ENCODE assay signal across 13 mouse cellular contexts in the genomic region with DNA sequence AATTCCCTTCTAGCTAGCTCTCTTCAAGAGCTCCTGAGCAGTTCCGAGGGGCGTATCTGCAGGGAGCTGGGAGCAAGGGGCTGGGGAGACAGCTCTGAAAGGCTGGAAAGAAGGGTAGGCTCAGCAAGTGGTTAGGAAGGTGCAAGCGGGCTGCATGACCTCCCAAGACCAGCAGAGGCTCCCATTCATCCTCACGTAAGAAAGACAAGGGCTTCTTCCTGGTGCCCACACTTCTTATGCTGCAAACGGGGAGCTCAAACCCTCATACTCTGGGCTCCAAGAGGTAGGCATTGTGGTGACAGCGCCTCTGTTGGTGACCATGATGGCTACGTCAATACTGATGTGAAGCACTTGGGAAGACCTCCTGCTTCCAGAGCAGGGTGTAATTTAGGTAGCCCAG. TPM values are rescaled to one million over a fixed set of nuclear protein-coding genes. Genes with fewer than 3 reads are reported as not detected.
DNase-seq lines count a peak whose midpoint lies in the region; ATAC-seq and TF ChIP-seq lines count a peak whose summit lies in the region.
"Had no signal": no experiment of that assay in that cellular context is flagged by ENCODE, and none has a peak within 500 bp of the region (broad histone marks: within the 10 kb centered on the region; RNA-seq: fewer than 3 reads in every experiment).

No protein-coding gene starts in this region.

- no peaks in the 10 kb centered on the region for H3K36me3 ChIP-seq in heart, postnatal 0 days (replicated peaks; ENCODE audit: control insufficient read depth, insufficient read depth, low read length)
- no peaks in the 10 kb centered on the region for H3K36me3 ChIP-seq in E14TG2a.4 (ENCODE audit: insufficient read depth, low read length)
- no peaks in the 10 kb centered on the region for H3K36me3 ChIP-seq in liver, postnatal 0 days (replicated peaks; ENCODE audit: insufficient read depth, low read length)
- H3K36me3 ChIP-seq: embryonic facial prominence, embryonic 15.5 days; hindbrain, embryonic 12.5 days had no signal

- DNase-seq in heart, postnatal 0 days (ENCODE audit: low spot score): no peak
- DNase-seq in heart, adult 11 months: no peak
- DNase-seq in 3T3-L1 (ENCODE audit: low read depth, low spot score) (peak; percentile 45), adipocyte (ENCODE audit: low spot score) (no peak)
- no peak for DNase-seq in liver, postnatal 0 days
- no peak for DNase-seq in kidney, postnatal 36 days
- DNase-seq: adrenal gland, postnatal 36 days; cerebellum, adult 9-10 months; kidney, postnatal 25 days had no signal

- no peak for ATAC-seq in heart, postnatal 0 days (ENCODE audit: insufficient read depth, low read depth)
- no peak for ATAC-seq in liver, postnatal 0 days
- ATAC-seq in erythroid progenitor cell, adult 5-6 weeks (replicated peaks; ENCODE audit: low FRiP score, poor library complexity, severe bottlenecking): no peak

- peak; percentile 29 for TF ChIP-seq CTCF in heart, postnatal 0 days (IDR thresholded peaks at IDR 0.05; ENCODE audit: low read depth)
- peak; percentile 14; the same call in 1 of the 2 replicates for TF ChIP-seq CTCF in E14TG2a.4 (conservative IDR thresholded peaks at IDR 0.05; ENCODE audit: low read length)
- peak; percentile 40 for TF ChIP-seq CTCF in liver, postnatal 0 days (IDR thresholded peaks at IDR 0.05; ENCODE audit: low read depth)

- no peaks in the 10 kb centered on the region for H3K9me3 ChIP-seq in heart, postnatal 0 days (replicated peaks; ENCODE audit: control insufficient read depth, low read length)
- no peaks in the 10 kb centered on the region for H3K9me3 ChIP-seq in E14TG2a.4 (ENCODE audit: low read length)
- no peaks in the 10 kb centered on the region for H3K9me3 ChIP-seq in liver, postnatal 0 days (ENCODE audit: low read length)
- H3K9me3 ChIP-seq: embryonic facial prominence, embryonic 15.5 days; hindbrain, embryonic 12.5 days had no signal

- H3K9ac ChIP-seq in heart, postnatal 0 days (replicated peaks; ENCODE audit: low read depth, low read length): no peak overlapping the region
- H3K9ac ChIP-seq in liver, postnatal 0 days (replicated peaks): no peak overlapping the region
- H3K9ac ChIP-seq: embryonic facial prominence, embryonic 15.5 days; hindbrain, embryonic 12.5 days had no signal

- H3K4me3 ChIP-seq in heart, postnatal 0 days (ENCODE audit: low read depth, low read length): no peak overlapping the region
- H3K4me3 ChIP-seq in E14TG2a.4 (replicated peaks; ENCODE audit: low read length): no peak overlapping the region
- no peak overlapping the region for H3K4me3 ChIP-seq in liver, postnatal 0 days (ENCODE audit: low read depth, low read length)
- H3K4me3 ChIP-seq: embryonic facial prominence, embryonic 15.5 days; hindbrain, embryonic 12.5 days had no signal

- H3K27me3 ChIP-seq in heart, postnatal 0 days (ENCODE audit: control insufficient read depth, insufficient read depth, low read length): peaks cover 91% of the 10 kb centered on the region
- H3K27me3 ChIP-seq in E14TG2a.4 (ENCODE audit: insufficient read depth, low read length): 0 out of 2 replicates have a peak, but pooled peaks cover 4% of the 10 kb centered on the region
- no peaks in the 10 kb centered on the region for H3K27me3 ChIP-seq in liver, postnatal 0 days (ENCODE audit: insufficient read depth, low read length)
- H3K27me3 ChIP-seq: embryonic facial prominence, embryonic 15.5 days; hindbrain, embryonic 12.5 days had no signal

- 0 out of 2 replicates have a peak, but pooled peaks cover 3% of the 10 kb centered on the region for H3K4me1 ChIP-seq in heart, postnatal 0 days (ENCODE audit: control insufficient read depth, insufficient read depth)
- H3K4me1 ChIP-seq in E14TG2a.4 (replicated peaks; ENCODE audit: low read depth, low read length): peaks cover under 1% of the 10 kb centered on the region; the same call in 1 of the 2 replicates
- no peaks in the 10 kb centered on the region for H3K4me1 ChIP-seq in liver, postnatal 0 days (ENCODE audit: insufficient read depth)
- H3K4me1 ChIP-seq: embryonic facial prominence, embryonic 15.5 days; hindbrain, embryonic 12.5 days had no signal

- 44% methylated on average over 7 of the region's 7 CpGs for whole genome bisulfite sequencing in heart, postnatal 0 days
- WGBS in liver, postnatal 0 days (ENCODE audit: insufficient replicate concordance): 56% methylated on average over 7 of the region's 7 CpGs

- TF ChIP-seq EP300 in heart, postnatal 0 days (IDR thresholded peaks at IDR 0.05; ENCODE audit: low read depth): no peak
- no peak for TF ChIP-seq EP300 in liver, postnatal 0 days (IDR thresholded peaks at IDR 0.05; ENCODE audit: low read depth)

- H3K27ac ChIP-seq in heart, postnatal 0 days (ENCODE audit: low read depth): no peak overlapping the region
- H3K27ac ChIP-seq in liver, postnatal 0 days (ENCODE audit: low read depth): no peak overlapping the region
- H3K27ac ChIP-seq: embryonic facial prominence, embryonic 15.5 days; hindbrain, embryonic 12.5 days had no signal

- H3K4me2 ChIP-seq in heart, postnatal 0 days (ENCODE audit: low read depth, low read length): no peak overlapping the region
- no peak overlapping the region for H3K4me2 ChIP-seq in liver, postnatal 0 days (ENCODE audit: low read depth, low read length)
- H3K4me2 ChIP-seq: embryonic facial prominence, embryonic 15.5 days; hindbrain, embryonic 12.5 days had no signal

RNA-seq across cellular contexts. Expression of gene Isca2, which starts 40.7 kb away (rescaled TPM):
- 106 and 109 TPM in 2 replicates for total RNA-seq in heart, postnatal 0 days (2014; rRNA removed; ENCODE audit: low replicate concordance)
- 159 and 165 TPM in 2 replicates for polyA plus RNA-seq in heart, postnatal 0 days (2015; fragmentation: Nextera tagmentation; extraction: Ambion mirVana)
- 97.5 and 99.9 TPM in 2 replicates for polyA plus RNA-seq in liver, postnatal 0 days (2015; fragmentation: Nextera tagmentation; extraction: Ambion mirVana)
- 254 and 272 TPM in 2 replicates for total RNA-seq in erythroid progenitor cell, adult 5-6 weeks (2015; ENCODE audit: low replicate concordance)
- total RNA-seq in erythroid progenitor cell, adult 5-6 weeks (2017; ENCODE audit: low replicate concordance): 80.6 and 121 TPM in 2 replicates

RNA-seq across cellular contexts. Expression of gene Npc2, which starts 40.8 kb away (rescaled TPM):
- total RNA-seq in heart, postnatal 0 days (2014; rRNA removed; ENCODE audit: low replicate concordance): 51.3 and 57.1 TPM in 2 replicates
- polyA plus RNA-seq in heart, postnatal 0 days (2015; fragmentation: Nextera tagmentation; extraction: Ambion mirVana): 44.6 and 48.4 TPM in 2 replicates
- 29.7 and 30.0 TPM in 2 replicates for polyA plus RNA-seq in liver, postnatal 0 days (2015; fragmentation: Nextera tagmentation; extraction: Ambion mirVana)
- 42.5 and 44.9 TPM in 2 replicates for total RNA-seq in erythroid progenitor cell, adult 5-6 weeks (2015; ENCODE audit: low replicate concordance)
- total RNA-seq in erythroid progenitor cell, adult 5-6 weeks (2017; ENCODE audit: low replicate concordance): 19.3 and 22.6 TPM in 2 replicates
